Mouse (Mus musculus): ENCODE measurements around the gene Nfkbia. TPM values are rescaled to one million over a fixed set of nuclear protein-coding genes. Genes with fewer than 3 reads are reported as not detected.
A peak's percentile ranks its signal among the peaks of the same experiment; 100 is the strongest.

Nfkbia gene
- polyA plus RNA-seq, 1 experiment = 272 TPM

DNA sequence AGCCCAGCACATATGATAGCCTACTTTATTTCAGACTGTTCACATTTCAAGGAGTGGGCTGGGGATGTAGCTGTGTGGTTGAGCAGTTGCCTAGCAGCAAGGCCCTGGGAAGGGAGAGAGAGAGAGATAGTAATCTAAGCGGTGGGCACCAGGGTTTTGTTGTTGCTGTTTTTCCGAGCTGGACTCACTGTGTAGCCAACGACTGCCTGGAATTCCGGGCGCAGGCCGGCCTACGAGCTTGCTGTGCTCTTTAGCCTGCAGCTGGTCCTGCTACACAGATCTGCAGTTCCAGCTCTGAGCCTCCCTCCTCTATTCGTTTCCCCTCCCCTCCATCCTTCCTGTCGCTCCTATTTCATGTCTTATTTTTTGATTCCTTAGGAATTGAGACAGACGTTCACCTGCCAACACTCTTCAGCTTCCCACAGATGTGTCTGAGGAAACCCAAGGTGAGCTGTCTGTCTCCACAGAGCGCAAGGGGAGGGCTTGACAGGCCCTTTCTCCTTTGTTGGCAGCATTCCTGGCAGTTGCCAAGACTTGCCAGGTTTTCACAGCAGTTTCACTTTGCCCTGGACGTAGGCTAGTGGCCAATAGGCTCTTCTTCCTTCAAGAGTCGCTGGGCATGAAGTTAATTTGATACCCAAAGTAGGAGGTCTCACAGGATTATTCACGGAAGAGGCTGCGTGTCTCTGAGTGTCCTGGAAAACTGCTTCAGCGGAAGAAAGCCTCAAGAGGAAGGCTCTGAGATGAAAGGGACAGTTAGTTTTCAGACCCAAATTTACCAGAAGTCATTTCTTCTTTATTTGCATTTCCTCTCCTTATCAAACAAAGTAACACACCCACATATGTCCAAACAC, 28.2 kb downstream of the Nfkbia start:
- Histone ChIP-seq H3K4me3 (ENCODE audit: low read depth, low read length) (peak overlapping the region; percentile 47), H3K27ac (ENCODE audit: insufficient read depth, low read depth, low read length) (peak overlapping the region; percentile 89), H3K36me3 (ENCODE audit: control insufficient read depth, insufficient read depth, low read length) (no peaks in the 10 kb centered on the region), H3K4me1 (ENCODE audit: control insufficient read depth, insufficient read depth, insufficient read length, low read length) (peaks cover 51% of the 10 kb centered on the region), H3K27me3 (ENCODE audit: control insufficient read depth, insufficient read depth, low read length) (no peaks in the 10 kb centered on the region)
- WGBS = 8% methylated on average over 16 of the region's 16 CpGs
- TF ChIP-seq CTCF (IDR thresholded peaks at IDR 0.05; ENCODE audit: extremely low read depth, insufficient read length, insufficient replicate concordance, low read depth, low read length) (no peak), POLR2A (IDR thresholded peaks at IDR 0.05; ENCODE audit: low read depth, low read length) (peak; percentile 16; the same call in 1 of the 2 replicates)

DNA sequence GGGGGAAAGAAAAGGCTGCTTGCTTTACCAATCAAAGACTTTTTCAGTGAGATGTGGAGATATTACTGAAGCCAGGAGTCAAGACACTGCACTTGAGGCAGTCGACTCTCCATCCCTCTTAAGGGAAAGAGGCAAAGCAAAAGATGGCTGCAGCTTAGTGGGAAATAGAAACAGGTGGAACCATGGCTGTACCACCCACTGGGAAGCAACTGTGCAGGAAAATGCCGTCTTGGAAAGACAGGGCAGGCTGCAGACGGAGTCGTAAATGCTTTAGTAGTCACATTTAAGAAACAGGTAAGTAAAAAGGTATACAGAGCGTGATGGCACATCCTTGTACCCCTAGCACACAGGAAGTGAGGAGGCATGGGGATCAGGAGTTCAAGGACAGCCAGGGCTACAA, 29.4 kb downstream of the Nfkbia start:
- Histone ChIP-seq H3K36me3 (ENCODE audit: control insufficient read depth, insufficient read depth, low read length) (no peaks in the 10 kb centered on the region), H3K27me3 (ENCODE audit: control insufficient read depth, insufficient read depth, low read length) (no peaks in the 10 kb centered on the region), H3K4me1 (ENCODE audit: control insufficient read depth, insufficient read depth, insufficient read length, low read length) (peaks cover 53% of the 10 kb centered on the region), H3K27ac (ENCODE audit: insufficient read depth, low read depth, low read length) (no peak overlapping the region), H3K4me3 (ENCODE audit: low read depth, low read length) (no peak overlapping the region)
- WGBS = 78% methylated on average over 5 of the region's 5 CpGs
- TF ChIP-seq POLR2A (IDR thresholded peaks at IDR 0.05; ENCODE audit: low read depth, low read length) (no peak), CTCF (IDR thresholded peaks at IDR 0.05; ENCODE audit: extremely low read depth, insufficient read length, insufficient replicate concordance, low read depth, low read length) (no peak)

DNA sequence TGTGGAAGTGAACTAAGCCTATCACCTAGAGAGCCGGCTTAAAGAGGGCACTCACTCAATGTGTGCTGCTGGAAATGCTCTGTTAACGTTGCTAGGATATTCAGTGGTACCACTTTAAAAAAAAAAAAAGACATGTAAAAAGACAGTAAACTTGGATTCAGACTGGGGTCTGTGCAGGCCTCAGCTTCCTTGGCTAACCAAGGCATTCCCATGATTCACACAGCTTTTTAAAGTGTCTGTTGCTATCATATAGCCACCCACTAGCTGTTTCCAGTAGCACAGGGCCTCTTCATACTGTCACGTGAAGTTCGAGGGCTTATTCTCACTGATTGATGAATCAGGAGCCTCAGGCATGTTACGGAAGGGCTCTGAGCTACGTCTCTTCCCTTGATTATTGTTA, 30.0 kb downstream of the Nfkbia start:
- peaks cover 47% of the 10 kb centered on the region for H3K4me1 ChIP-seq (ENCODE audit: control insufficient read depth, insufficient read depth, insufficient read length, low read length)
- 79% methylated on average over 6 of the region's 6 CpGs for whole genome bisulfite sequencing

DNA sequence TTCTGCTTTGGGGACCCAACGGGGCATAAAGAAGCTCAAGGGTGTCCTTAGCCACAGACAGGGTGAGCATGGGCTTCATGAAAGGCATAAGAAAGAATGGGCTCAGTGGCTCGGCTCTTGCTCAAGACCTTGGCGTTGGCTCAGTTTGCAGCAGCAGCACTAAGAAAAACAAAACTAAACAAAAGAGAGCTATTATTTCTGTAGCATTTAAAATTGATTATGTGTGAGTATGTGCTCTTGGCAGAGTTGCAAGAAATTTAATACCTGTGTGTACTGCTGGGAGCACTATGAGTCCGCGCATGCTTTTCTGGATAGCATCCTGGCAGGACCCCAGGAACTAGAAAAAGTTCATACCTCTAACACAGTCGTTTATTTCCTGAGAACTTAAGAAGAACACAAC, 30.7 kb downstream of the Nfkbia start:
- no peak for TF ChIP-seq POLR2A (IDR thresholded peaks at IDR 0.05; ENCODE audit: low read depth, low read length)
- no peak for TF ChIP-seq CTCF (IDR thresholded peaks at IDR 0.05; ENCODE audit: extremely low read depth, insufficient read length, insufficient replicate concordance, low read depth, low read length)
- Histone ChIP-seq H3K27me3 (ENCODE audit: control insufficient read depth, insufficient read depth, low read length) (no peaks in the 10 kb centered on the region), H3K4me1 (ENCODE audit: control insufficient read depth, insufficient read depth, insufficient read length, low read length) (peaks cover 40% of the 10 kb centered on the region), H3K36me3 (ENCODE audit: control insufficient read depth, insufficient read depth, low read length) (no peaks in the 10 kb centered on the region), H3K27ac (ENCODE audit: insufficient read depth, low read depth, low read length) (no peak overlapping the region), H3K4me3 (ENCODE audit: low read depth, low read length) (no peak overlapping the region)
- 75% methylated on average over 6 of the region's 6 CpGs for WGBS

More for the DNA sequence above, 30.0 kb downstream of the Nfkbia start:
- Histone ChIP-seq H3K36me3 (ENCODE audit: control insufficient read depth, insufficient read depth, low read length) (no peaks in the 10 kb centered on the region), H3K4me3 (ENCODE audit: low read depth, low read length) (no peak overlapping the region), H3K27me3 (ENCODE audit: control insufficient read depth, insufficient read depth, low read length) (no peaks in the 10 kb centered on the region), H3K27ac (ENCODE audit: insufficient read depth, low read depth, low read length) (no peak overlapping the region)
- TF ChIP-seq POLR2A (IDR thresholded peaks at IDR 0.05; ENCODE audit: low read depth, low read length) = no peak
- no peak for TF ChIP-seq CTCF (IDR thresholded peaks at IDR 0.05; ENCODE audit: extremely low read depth, insufficient read length, insufficient replicate concordance, low read depth, low read length)

DNA sequence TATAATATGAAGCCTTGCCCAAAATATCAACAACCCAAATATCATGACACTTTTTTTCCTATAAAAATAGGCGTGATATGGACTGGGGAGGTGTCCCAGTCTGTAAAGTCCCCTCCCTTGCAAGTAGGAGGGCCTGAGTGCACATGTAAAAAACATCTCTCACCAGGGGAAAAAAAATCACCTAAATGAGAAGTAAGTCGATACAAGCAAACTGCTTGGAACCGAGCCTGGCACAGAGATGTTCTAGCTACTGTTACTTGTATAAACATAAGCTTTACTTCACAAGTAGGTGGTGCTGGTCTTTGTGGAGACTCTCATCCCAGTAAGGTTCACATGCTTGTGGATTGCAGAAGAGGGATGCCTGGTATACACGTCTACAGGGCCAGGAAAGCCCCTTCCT, 31.5 kb downstream of the Nfkbia start:
- no peaks in the 10 kb centered on the region for H3K27me3 ChIP-seq (ENCODE audit: control insufficient read depth, insufficient read depth, low read length)
- H3K36me3 ChIP-seq (ENCODE audit: control insufficient read depth, insufficient read depth, low read length) = no peaks in the 10 kb centered on the region
- TF ChIP-seq POLR2A (IDR thresholded peaks at IDR 0.05; ENCODE audit: low read depth, low read length) (no peak), CTCF (IDR thresholded peaks at IDR 0.05; ENCODE audit: extremely low read depth, insufficient read length, insufficient replicate concordance, low read depth, low read length) (no peak)
- no peak overlapping the region for H3K4me3 ChIP-seq (ENCODE audit: low read depth, low read length)
- no peak overlapping the region for H3K27ac ChIP-seq (ENCODE audit: insufficient read depth, low read depth, low read length)
- 71% methylated on average over 4 of the region's 4 CpGs for WGBS
- H3K4me1 ChIP-seq (ENCODE audit: control insufficient read depth, insufficient read depth, insufficient read length, low read length) = peaks cover 37% of the 10 kb centered on the region

DNA sequence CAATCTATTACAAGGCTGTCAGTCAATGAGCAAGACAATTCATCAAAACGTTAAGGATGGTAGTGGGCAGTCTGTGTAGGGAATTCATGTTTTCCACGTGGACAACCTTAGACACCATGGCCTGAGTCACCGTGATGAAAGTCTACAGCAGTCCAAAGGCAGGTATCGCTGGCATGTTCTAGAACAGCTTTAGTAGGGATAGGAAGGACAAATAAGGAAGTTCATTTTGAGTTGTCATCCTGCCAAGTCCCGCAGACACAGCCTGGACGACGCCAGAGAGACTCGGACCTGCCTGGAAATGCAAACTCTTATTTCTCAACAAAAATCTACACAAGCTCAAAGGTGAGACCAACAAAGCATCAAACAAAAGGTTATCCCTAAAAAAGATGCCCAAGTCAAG, 32.7 kb downstream of the Nfkbia start:
- Histone ChIP-seq H3K27ac (ENCODE audit: insufficient read depth, low read depth, low read length) (peak overlapping the region; percentile 83), H3K27me3 (ENCODE audit: control insufficient read depth, insufficient read depth, low read length) (no peaks in the 10 kb centered on the region), H3K4me1 (ENCODE audit: control insufficient read depth, insufficient read depth, insufficient read length, low read length) (peaks cover 30% of the 10 kb centered on the region), H3K4me3 (ENCODE audit: low read depth, low read length) (no peak overlapping the region), H3K36me3 (ENCODE audit: control insufficient read depth, insufficient read depth, low read length) (no peaks in the 10 kb centered on the region)
- WGBS = 8% methylated on average over 8 of the region's 8 CpGs
- TF ChIP-seq CTCF (IDR thresholded peaks at IDR 0.05; ENCODE audit: extremely low read depth, insufficient read length, insufficient replicate concordance, low read depth, low read length) (no peak), POLR2A (IDR thresholded peaks at IDR 0.05; ENCODE audit: low read depth, low read length) (no peak)

DNA sequence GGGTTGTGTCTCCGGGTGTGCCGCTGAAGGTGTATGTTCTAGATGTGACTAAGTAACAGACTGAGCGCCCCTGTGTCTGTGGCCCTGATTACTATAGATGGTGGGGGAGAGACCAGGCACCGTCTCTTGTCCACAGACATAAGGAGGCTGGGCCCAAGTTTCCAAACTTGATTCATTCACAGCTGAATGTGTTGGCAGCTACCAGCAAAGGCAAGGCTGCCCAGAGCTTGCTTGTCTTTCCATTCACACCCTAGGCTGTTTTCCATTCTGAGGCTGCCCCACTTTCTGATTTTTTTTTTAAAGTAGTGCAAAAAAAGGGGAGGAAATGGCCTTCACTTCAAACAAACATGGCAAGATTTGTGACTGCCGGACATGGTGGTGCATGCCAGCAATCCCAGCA, 35.6 kb downstream of the Nfkbia start:
- Histone ChIP-seq H3K27ac (ENCODE audit: insufficient read depth, low read depth, low read length) (no peak overlapping the region), H3K4me1 (ENCODE audit: control insufficient read depth, insufficient read depth, insufficient read length, low read length) (peaks cover 20% of the 10 kb centered on the region), H3K27me3 (ENCODE audit: control insufficient read depth, insufficient read depth, low read length) (no peaks in the 10 kb centered on the region), H3K4me3 (ENCODE audit: low read depth, low read length) (no peak overlapping the region), H3K36me3 (ENCODE audit: control insufficient read depth, insufficient read depth, low read length) (no peaks in the 10 kb centered on the region)
- TF ChIP-seq POLR2A (IDR thresholded peaks at IDR 0.05; ENCODE audit: low read depth, low read length) = no peak
- no peak for TF ChIP-seq CTCF (IDR thresholded peaks at IDR 0.05; ENCODE audit: extremely low read depth, insufficient read length, insufficient replicate concordance, low read depth, low read length)
- WGBS = 91% methylated on average over 5 of the region's 5 CpGs
